ENCODE assay signal across 10 mouse cellular contexts in genomic region chr13:51191416-51192140, GRCm38 (mm10). TPM values are rescaled to one million over a fixed set of nuclear protein-coding genes. Genes with fewer than 3 reads are reported as not detected.
DNase-seq lines count a peak whose midpoint lies in the region; ATAC-seq and TF ChIP-seq lines count a peak whose summit lies in the region.
"Had no signal": no experiment of that assay in that cellular context is flagged by ENCODE, and none has a peak within 500 bp of the region (broad histone marks: within the 10 kb centered on the region; RNA-seq: fewer than 3 reads in every experiment).

No protein-coding gene starts in this region.

- ATAC-seq in intestine, postnatal 0 days = no peak
- ATAC-seq in intestine, embryonic 16.5 days = no peak
- no peak for ATAC-seq in embryonic facial prominence, embryonic 11.5 days (replicated peaks; ENCODE audit: insufficient number of reproducible peaks, low FRiP score, low TSS enrichment, low read depth)
- no peak for ATAC-seq in hindbrain, postnatal 0 days

- H3K27me3 ChIP-seq in intestine, postnatal 0 days (replicated peaks; ENCODE audit: control insufficient read depth, insufficient read depth, low read length) = no peaks in the 10 kb centered on the region
- no peaks in the 10 kb centered on the region for H3K27me3 ChIP-seq in intestine, embryonic 16.5 days (replicated peaks; ENCODE audit: control insufficient read depth, insufficient read depth, low read length)
- no peaks in the 10 kb centered on the region for H3K27me3 ChIP-seq in embryonic facial prominence, embryonic 11.5 days (ENCODE audit: control insufficient read depth, insufficient read depth, low read length)
- H3K27me3 ChIP-seq in hindbrain, postnatal 0 days (ENCODE audit: insufficient read depth, low read length) = no peaks in the 10 kb centered on the region
- H3K27me3 ChIP-seq: megakaryocyte, embryonic 14.5 days had no signal

- DNase-seq in urinary bladder, postnatal 14 days (ENCODE audit: low spot score) = peak; percentile 27
- DNase-seq in urinary bladder, postnatal 10 days (ENCODE audit: low spot score) = no peak
- peak; percentile 73 for DNase-seq in embryonic facial prominence, embryonic 11.5 days (ENCODE audit: low spot score)
- no peak for DNase-seq in hindbrain, postnatal 0 days (ENCODE audit: low spot score)
- DNase-seq in frontal cortex, postnatal 14 days (ENCODE audit: low spot score in 2 of 2) = no peak
- DNase-seq in left cerebral cortex, postnatal 4 days = no peak
- DNase-seq: right cerebral cortex, adult 18-20 months had no signal

- no peak overlapping the region for H3K4me2 ChIP-seq in intestine, postnatal 0 days (replicated peaks; ENCODE audit: low read depth)
- H3K4me2 ChIP-seq in intestine, embryonic 16.5 days (ENCODE audit: low read depth, low read length) = no peak overlapping the region
- H3K4me2 ChIP-seq in embryonic facial prominence, embryonic 11.5 days (ENCODE audit: low read depth, low read length) = no peak overlapping the region
- H3K4me2 ChIP-seq in hindbrain, postnatal 0 days (ENCODE audit: low read depth, low read length) = no peak overlapping the region

- no peaks in the 10 kb centered on the region for H3K4me1 ChIP-seq in intestine, postnatal 0 days (replicated peaks; ENCODE audit: control insufficient read depth, insufficient read depth, low read length)
- no peaks in the 10 kb centered on the region for H3K4me1 ChIP-seq in intestine, embryonic 16.5 days (ENCODE audit: control insufficient read depth, insufficient read depth, low read length)
- H3K4me1 ChIP-seq in embryonic facial prominence, embryonic 11.5 days (ENCODE audit: control insufficient read depth, insufficient read depth, low read length) = no peaks in the 10 kb centered on the region
- H3K4me1 ChIP-seq in hindbrain, postnatal 0 days (ENCODE audit: insufficient read depth, low read length) = no peaks in the 10 kb centered on the region

- 74% methylated on average over 6 of the region's 6 CpGs for WGBS in intestine, postnatal 0 days
- 77% methylated on average over 6 of the region's 6 CpGs for WGBS in intestine, embryonic 16.5 days
- 72% methylated on average over 6 of the region's 6 CpGs for WGBS in embryonic facial prominence, embryonic 11.5 days
- WGBS in hindbrain, postnatal 0 days = 87% methylated on average over 6 of the region's 6 CpGs

- H3K36me3 ChIP-seq in intestine, postnatal 0 days (ENCODE audit: control insufficient read depth, insufficient read depth) = no peaks in the 10 kb centered on the region
- H3K36me3 ChIP-seq in intestine, embryonic 16.5 days (ENCODE audit: control insufficient read depth, insufficient read depth, low read length) = no peaks in the 10 kb centered on the region
- no peaks in the 10 kb centered on the region for H3K36me3 ChIP-seq in embryonic facial prominence, embryonic 11.5 days (replicated peaks; ENCODE audit: control insufficient read depth, insufficient read depth, low read depth, low read length)
- H3K36me3 ChIP-seq in hindbrain, postnatal 0 days (ENCODE audit: insufficient read depth, low read length) = no peaks in the 10 kb centered on the region

- H3K27ac ChIP-seq in intestine, postnatal 0 days (ENCODE audit: low read depth, low read length) = no peak overlapping the region
- no peak overlapping the region for H3K27ac ChIP-seq in intestine, embryonic 16.5 days (ENCODE audit: low read length)
- no peak overlapping the region for H3K27ac ChIP-seq in embryonic facial prominence, embryonic 11.5 days (replicated peaks; ENCODE audit: low read depth, low read length)
- H3K27ac ChIP-seq in hindbrain, postnatal 0 days = no peak overlapping the region

- peak; percentile 57 for TF ChIP-seq CTCF in intestine, postnatal 0 days (IDR thresholded peaks at IDR 0.05; ENCODE audit: low read depth)
- TF ChIP-seq CTCF in hindbrain, postnatal 0 days (IDR thresholded peaks at IDR 0.05; ENCODE audit: low read depth) = no peak

- H3K4me3 ChIP-seq in intestine, postnatal 0 days (ENCODE audit: low read depth, low read length) = no peak overlapping the region
- no peak overlapping the region for H3K4me3 ChIP-seq in intestine, embryonic 16.5 days (ENCODE audit: low read length)
- H3K4me3 ChIP-seq in embryonic facial prominence, embryonic 11.5 days (ENCODE audit: low read depth, low read length) = no peak overlapping the region
- H3K4me3 ChIP-seq in hindbrain, postnatal 0 days (ENCODE audit: low read length) = no peak overlapping the region
- H3K4me3 ChIP-seq: megakaryocyte, embryonic 14.5 days had no signal

- intact Hi-C loops in left cerebral cortex, postnatal 4 days (cut with DNase I) = loop anchor here (10.0 kb wide), 1 partner anchor 237 kb away; no protein-coding TSS in a partner anchor

- no peaks in the 10 kb centered on the region for H3K9me3 ChIP-seq in intestine, postnatal 0 days (ENCODE audit: control insufficient read depth)
- H3K9me3 ChIP-seq in intestine, embryonic 16.5 days (ENCODE audit: control insufficient read depth, low read length) = peaks cover 2% of the 10 kb centered on the region; the same call in 1 of the 2 replicates
- H3K9me3 ChIP-seq in embryonic facial prominence, embryonic 11.5 days (replicated peaks; ENCODE audit: control insufficient read depth, low read length) = no peaks in the 10 kb centered on the region
- H3K9me3 ChIP-seq in hindbrain, postnatal 0 days (ENCODE audit: low read length) = no peaks in the 10 kb centered on the region

- no peak overlapping the region for H3K9ac ChIP-seq in intestine, postnatal 0 days (ENCODE audit: low read depth, low read length)
- no peak overlapping the region for H3K9ac ChIP-seq in intestine, embryonic 16.5 days (ENCODE audit: low read depth, low read length)
- no peak overlapping the region for H3K9ac ChIP-seq in embryonic facial prominence, embryonic 11.5 days (replicated peaks; ENCODE audit: low read length)
- H3K9ac ChIP-seq in hindbrain, postnatal 0 days (replicated peaks; ENCODE audit: low read length) = no peak overlapping the region

RNA-seq across cellular contexts. Expression of gene Nxnl2, which starts 20.8 kb away (rescaled TPM):
- 5.0 and 6.1 TPM in 2 replicates for polyA plus RNA-seq in intestine, postnatal 0 days (2015; fragmentation: Nextera tagmentation; extraction: Ambion mirVana)
- polyA plus RNA-seq in intestine, embryonic 16.5 days (2015; fragmentation: Nextera tagmentation; extraction: Ambion mirVana) = 1.9 and 2.4 TPM in 2 replicates
- polyA plus RNA-seq in embryonic facial prominence, embryonic 11.5 days (2014; fragmentation: Nextera tagmentation; extraction: Ambion mirVana) = 0.91 and 1.7 TPM in 2 replicates
- 3.0 and 3.8 TPM in 2 replicates for total RNA-seq in hindbrain, postnatal 0 days (2014; rRNA removed)
- polyA plus RNA-seq in hindbrain, postnatal 0 days (2015; fragmentation: Nextera tagmentation; extraction: Ambion mirVana) = 7.2 and 8.6 TPM in 2 replicates
- 1 to 10 TPM; 1.8 to 4.5 TPM for total RNA-seq in left cerebral cortex, postnatal 4 days (2021)

Comparison
In these comparisons a context has a peak if more than half of its experiments do, and no peak if none do; other contexts are left out.
1. DNase-seq: peak in urinary bladder, postnatal 14 days (single experiment) and embryonic facial prominence, embryonic 11.5 days (single experiment); none in urinary bladder, postnatal 10 days (single experiment), hindbrain, postnatal 0 days (single experiment), frontal cortex, postnatal 14 days (0 of 2) and left cerebral cortex, postnatal 4 days (single experiment).